Mouse (Mus musculus) regulatory T cell (primary cell): ENCODE measurements around the gene Hamp2.
"Not testable (repeated sequence)": the region's sequence is repeated elsewhere in the genome, so short reads cannot be mapped to it uniquely, and the experiment has no call there.

ENCODE experiments used
- in situ Hi-C: fragments of 300-600 bp; cut with MboI, MseI; formaldehyde crosslinking; loops from one replicate; pipeline ENCODE4 v1.15.1; 2025; ENCODE audit warnings: high pct_unique_total_duplicates

Gene Hamp2

GRCm38 (mm10) chr7:30954036-30954435, 29.6 kb upstream of the Hamp2 start:
- in situ Hi-C loops, result loop anchor here (10.0 kb wide), 1 partner anchor 859 kb away; the partner anchor contains the start of genes Gm26920, Zfp260 and Zfp566

DNA sequence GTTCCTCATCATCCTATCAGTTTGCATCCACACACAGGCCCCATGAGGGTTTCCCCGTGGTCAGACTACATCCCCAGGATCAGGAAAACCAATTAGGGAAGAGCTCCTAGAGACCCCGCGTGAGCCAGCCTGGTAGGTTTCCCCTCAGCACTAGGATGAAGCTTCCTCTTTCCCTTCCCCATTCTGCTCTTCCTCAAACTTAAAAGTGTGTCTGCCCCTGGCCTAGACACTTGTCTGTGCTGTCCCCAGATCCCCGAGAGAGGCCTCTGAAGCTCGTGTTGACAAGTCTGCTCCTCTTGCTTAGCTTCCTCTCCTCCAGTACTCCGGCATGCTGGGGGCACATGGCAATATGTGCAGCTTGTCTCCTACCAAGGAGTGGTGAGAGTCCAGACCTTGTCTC, 29.0 kb upstream of the Hamp2 start:
- in situ Hi-C loops, result loop anchor here (10.0 kb wide), 1 partner anchor 859 kb away; the partner anchor contains the start of genes Gm26920, Zfp260 and Zfp566

- in situ Hi-C loops, result loop anchor here (10.0 kb wide), 1 partner anchor 858 kb away; the partner anchor contains the start of genes Gm26920, Zfp260 and Zfp566
Measured at GRCm38 (mm10) chr7:30952441-30953265, 28.2 kb upstream of the Hamp2 start.

- in situ Hi-C loops, result loop anchor here (10.0 kb wide), 1 partner anchor 855 kb away; the partner anchor contains the start of genes Gm26920, Zfp260 and Zfp566
Measured at GRCm38 (mm10) chr7:30949902-30950301, 25.4 kb upstream of the Hamp2 start.

DNA sequence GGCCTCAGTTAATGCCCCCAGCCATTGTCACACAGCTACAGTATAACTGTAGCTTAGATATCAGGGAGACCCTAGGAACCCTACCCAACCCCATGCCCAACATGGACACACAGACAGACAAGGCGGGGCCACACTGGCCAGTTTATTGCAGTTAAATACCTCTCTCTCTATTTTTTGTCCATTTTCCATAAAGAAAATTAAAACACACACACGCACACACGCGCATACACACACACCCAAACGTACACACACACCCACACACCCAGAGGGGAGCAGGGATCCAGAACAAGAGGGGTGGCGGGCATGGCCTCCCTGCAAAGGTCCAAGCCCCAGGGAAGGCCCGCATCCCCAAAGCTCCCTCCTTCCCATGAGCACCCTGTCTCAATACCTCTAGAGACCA, 21.4 kb upstream of the Hamp2 start:
- in situ Hi-C loops, result no loop called here

GRCm38 (mm10) chr7:30945466-30945865, 21.0 kb upstream of the Hamp2 start:
- in situ Hi-C loops, result not testable (repeated sequence)

DNA sequence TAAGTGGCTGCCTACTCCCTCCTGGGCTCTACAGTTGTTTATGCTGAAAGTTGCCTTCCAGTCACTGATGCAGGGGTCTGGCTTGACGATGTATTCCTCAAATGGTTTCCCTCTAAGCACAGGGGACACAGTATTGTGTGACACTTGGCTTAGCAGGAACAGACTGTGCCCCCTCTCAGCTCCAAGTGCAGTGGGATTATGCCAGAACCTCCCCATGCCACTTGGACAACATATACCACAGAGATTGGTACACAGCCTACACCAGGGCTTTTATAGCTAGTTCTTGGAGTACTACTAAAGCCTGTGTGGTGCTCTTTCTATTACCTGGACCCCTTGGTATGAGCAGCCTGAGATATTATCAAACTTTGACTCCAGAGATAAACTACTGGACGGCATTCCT, 20.2 kb upstream of the Hamp2 start:
- in situ Hi-C loops, result not testable (repeated sequence)

GRCm38 (mm10) chr7:30943909-30944635, 19.6 kb upstream of the Hamp2 start, which contains the start of gene Hamp:
Gene Hamp (minus strand): TSS chr7:30944032.
- in situ Hi-C loops, result no loop called here

DNA sequence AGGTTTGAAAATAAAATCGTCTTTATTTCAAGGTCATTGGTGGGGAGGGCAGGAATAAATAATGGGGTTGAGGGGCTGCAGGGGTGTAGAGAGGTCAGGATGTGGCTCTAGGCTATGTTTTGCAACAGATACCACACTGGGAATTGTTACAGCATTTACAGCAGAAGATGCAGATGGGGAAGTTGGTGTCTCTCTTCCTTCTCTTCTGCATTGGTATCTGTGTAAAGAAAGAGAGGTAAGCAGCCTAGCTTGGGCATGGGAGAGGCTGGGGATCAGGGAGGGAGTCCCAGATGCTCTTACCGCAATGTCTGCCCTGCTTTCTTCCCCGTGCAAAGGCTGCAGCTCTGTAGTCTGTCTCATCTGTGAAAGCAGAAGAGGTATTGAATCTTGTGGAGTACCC, 17.9 kb upstream of the Hamp2 start:
- in situ Hi-C loops, result not testable (repeated sequence)

DNA sequence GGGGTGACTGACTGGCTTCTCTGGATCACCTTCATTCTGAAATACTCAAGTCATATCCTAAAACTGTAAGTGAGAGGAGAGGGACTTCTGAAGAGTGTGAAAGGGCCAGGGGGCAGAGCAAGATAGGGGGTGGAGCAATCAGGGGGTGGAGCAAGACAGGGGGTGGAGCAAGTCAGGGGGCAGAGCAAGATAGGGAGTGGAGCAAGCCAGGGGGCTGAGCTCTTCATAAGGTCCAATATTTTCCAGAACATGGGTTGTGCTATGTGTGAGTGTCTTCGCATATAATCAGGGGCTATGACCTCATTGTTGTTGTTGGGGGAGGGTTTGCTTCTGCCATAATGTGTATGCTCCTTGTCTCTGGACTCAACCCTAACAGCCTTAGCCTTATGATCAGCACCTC, 15.6 kb upstream of the Hamp2 start:
- in situ Hi-C loops, result not testable (repeated sequence)

DNA sequence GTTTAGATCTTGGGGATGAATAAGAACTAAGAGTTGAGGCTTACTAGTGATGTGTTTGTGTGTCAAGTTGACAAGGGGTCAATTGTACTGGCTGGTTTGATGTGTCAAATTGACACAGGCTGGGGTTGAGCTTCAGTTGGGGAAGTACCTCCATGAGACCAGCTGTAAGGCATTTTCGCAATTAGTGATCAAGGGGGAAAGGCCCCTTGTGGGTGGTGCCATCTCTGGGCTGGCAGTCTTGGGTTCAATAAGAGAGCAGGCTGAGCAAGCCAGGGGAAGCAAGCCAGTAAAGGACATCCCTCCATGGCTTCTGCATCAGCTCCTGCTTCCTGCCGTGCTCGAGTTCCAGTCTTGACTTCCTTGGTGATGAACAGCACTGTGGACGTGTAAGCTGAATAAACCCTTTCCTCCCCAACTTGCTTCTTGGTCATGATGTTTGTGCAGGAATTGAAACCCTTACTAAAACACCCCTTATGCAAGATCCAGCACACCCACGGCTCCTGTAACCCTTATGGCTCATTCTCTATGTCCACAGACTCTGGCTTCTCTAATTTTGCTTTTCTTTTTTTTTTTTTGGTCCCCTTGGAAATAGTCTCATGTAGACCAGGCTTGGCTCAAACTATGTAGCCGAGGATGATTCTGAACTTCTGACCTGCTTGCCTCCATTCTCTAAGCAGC, 11.1 kb upstream of the Hamp2 start:
- in situ Hi-C loops, result not testable (repeated sequence)

DNA sequence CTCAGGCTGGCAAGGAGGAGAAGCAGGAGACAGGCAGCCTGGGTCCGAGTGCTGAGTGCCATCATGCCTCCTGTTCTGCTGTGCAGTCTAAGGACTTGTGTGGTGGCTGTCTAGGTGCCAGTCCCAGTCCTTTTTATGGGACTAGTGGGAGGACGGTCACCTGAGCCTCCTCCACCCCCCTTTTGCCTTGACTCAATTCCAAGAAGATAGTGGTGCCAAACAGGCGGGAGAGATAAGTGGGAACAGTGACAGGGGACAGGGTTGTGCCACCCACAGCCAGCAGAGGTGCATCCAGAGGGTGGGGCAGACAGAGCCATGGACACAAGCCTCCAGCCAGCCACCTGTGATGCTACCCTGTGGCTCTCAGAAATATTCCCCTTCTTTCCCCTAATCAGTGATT, 410 bp downstream of the Hamp2 start:
- in situ Hi-C loops, result no loop called here

DNA sequence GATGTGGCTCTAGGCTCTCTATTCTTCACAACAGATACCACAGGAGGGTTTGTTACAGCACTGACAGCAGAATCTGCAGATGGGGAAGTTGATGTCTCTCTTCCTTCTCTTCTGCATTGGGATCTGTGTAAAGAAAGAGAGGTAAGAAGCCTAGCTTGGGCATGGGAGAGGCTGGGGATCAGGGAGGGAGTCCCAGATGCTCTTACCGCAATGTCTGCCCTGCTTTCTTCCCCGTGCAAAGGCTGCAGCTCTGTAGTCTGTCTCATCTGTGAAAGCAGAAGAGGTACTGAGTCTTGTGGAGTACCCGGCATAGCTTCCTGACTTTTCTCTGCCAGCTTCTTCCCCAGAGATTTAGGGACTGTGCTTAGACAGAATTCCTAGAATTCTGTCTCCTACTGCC, 2.0 kb downstream of the Hamp2 start:
- in situ Hi-C loops, result not testable (repeated sequence)

GRCm38 (mm10) chr7:30920217-30920616, 4.3 kb downstream of the Hamp2 start:
- in situ Hi-C loops, result no loop called here

DNA sequence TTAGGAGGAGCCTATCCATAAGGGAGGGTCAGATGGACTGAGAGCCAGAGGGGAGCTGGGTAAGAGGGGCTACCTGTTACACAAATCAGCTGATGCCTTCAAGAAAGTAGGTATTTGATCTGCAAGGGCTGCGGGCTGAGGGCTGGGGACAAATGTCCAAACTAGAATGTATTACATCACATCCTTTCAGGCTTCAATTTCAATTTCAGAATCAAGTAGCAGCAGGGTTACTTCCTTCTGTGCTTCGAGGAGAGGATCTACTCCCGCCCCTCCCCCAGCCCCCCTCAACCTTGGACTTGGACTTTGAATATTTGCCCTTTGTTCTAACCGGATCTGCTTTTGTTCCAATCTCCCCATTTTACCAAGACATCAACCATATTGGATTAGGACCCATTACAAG, 7.3 kb downstream of the Hamp2 start:
- in situ Hi-C loops, result no loop called here

- in situ Hi-C loops, result no loop called here
Measured at GRCm38 (mm10) chr7:30916713-30917112, 7.8 kb downstream of the Hamp2 start.

DNA sequence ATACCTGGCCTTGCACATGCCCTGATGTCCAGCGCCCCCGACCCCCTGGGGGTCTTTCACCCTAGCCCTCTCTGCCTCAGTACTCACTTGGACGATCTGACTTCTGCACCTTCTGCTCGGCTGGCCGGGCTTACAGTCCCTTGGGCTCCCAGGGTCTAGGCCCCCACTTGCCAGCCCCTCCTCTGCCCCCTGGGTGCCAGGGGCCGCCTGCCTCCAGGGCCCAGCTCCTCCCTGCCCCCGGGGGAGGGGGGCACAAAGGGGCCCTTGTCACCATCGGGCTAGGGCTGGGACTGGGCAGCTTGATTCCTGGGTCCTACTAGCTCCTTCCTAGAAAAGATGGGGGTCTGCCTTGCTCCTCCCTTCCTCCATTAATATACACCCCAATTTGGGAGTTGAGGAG, 9.7 kb downstream of the Hamp2 start, which contains the start of gene Mag:
Mag (minus strand) TSS at position 142 of the 400 bp plus-strand sequence.
- in situ Hi-C loops, result no loop called here

DNA sequence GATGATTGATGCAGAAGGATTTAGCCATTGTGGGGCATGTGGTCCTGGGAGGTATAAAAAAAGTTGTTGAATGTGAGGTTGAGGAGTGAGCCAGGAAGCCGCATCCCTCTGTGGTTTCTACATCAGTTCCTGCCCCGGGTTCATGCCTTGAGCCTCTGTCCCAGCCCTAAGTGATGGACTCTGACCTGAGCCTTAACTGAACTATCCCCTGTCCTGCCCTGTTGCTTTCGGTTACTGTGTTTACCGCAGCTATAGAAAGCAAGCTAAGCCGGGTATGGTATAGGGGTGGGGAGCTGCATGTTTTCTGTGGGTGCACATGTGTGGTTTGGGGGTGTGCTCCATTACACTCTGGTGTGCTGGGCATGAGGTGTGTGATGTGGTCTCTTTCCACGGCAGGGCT, 14.7 kb downstream of the Hamp2 start:
- in situ Hi-C loops, result no loop called here

GRCm38 (mm10) chr7:30908992-30909431, 15.5 kb downstream of the Hamp2 start:
- in situ Hi-C loops, result no loop called here

GRCm38 (mm10) chr7:30908277-30908991, 16.0 kb downstream of the Hamp2 start:
- in situ Hi-C loops, result no loop called here

DNA sequence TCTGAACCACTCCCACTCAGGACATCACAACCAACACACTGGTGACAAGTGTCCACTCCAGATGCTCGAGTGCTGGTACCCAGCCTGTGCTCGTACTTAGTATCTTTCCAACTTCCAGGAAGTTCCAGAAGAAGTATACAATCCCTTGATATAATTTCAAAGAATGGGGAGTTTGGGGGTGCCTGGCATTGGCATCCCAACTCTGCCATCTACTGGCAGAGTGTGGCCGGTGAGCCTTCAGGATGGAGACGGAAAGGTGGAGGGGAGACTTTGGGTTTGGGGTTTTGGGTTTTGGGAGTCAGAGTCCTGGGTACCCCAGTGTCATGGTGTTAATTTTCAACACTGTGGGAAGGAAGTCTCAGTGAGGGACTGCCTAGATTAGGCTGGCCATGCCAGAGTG, 20.4 kb downstream of the Hamp2 start:
- in situ Hi-C loops, result no loop called here
